8 mouse cellular contexts compared by ENCODE assay signal in the genomic region with DNA sequence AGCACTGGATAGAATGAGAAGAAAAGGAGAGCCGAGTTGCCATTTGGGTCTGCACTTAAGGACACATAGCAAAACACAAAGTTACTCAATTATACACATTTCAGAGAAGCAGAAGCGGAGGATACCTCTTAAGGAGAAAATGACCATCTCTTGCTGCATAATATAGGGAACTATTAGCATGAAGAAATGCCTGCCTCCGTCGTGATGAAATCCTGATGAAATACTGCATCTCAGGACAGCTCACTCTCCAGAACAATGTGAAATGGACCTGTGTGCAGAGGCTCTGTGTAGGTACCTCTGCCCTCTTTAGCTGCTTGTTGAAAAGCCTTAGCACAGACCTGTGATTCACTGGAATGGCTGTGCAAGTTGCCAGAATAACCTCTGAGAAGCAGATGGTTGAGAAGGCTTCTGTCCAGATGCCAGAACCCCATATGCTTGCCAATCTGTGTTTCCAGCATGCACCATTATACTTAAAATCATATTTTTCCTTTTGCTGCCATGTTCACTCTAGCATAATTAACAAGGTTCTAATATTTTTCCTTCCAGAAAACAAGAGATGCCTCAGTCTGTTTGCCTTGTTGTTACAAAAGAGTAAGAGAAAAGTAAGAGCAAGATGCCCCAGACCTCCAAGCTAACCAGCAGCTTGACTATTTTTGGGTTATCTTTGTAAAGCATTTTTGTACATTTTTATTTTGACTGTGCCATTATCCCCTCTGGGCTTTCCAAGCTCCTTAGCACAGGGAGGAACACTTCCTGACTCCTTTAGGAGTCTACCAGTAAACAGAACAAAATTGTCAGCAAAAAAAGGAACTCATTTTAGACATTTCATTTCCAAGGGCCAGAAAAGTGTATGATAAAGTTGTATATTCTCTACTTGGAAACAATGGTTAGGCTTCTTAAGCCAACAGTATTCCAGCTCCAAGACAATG.
DNase-seq lines count a peak whose midpoint lies in the region; ATAC-seq and TF ChIP-seq lines count a peak whose summit lies in the region.
"Had no signal": no experiment of that assay in that cellular context is flagged by ENCODE, and none has a peak within 500 bp of the region (broad histone marks: within the 10 kb centered on the region; RNA-seq: fewer than 3 reads in every experiment).

No protein-coding gene starts in this region.

- no peak overlapping the region for H3K27ac ChIP-seq in forebrain, embryonic 16.5 days (ENCODE audit: low read length)
- peak overlapping the region; percentile 78 for H3K27ac ChIP-seq in left cerebral cortex, adult 2 months

- peaks cover 4% of the 10 kb centered on the region; the same call in 1 of the 2 replicates for H3K4me1 ChIP-seq in forebrain, embryonic 16.5 days (replicated peaks; ENCODE audit: control insufficient read depth, insufficient read depth, low read length)

- H3K9me3 ChIP-seq in forebrain, embryonic 16.5 days (ENCODE audit: control insufficient read depth, low read length): no peaks in the 10 kb centered on the region

- DNase-seq in retina, postnatal 7 days (ENCODE audit: low read depth, low spot score): peak; percentile 4
- no peak for DNase-seq in retina, postnatal 1 day
- DNase-seq in left cerebral cortex, adult 2 months (ENCODE audit: extremely low spot score in 1 of 2, low spot score in 2 of 2): peak; percentile 10 to 61
- DNase-seq in heart, postnatal 36 days: no peak
- DNase-seq in kidney, postnatal 4 days: no peak
- DNase-seq in thymus, postnatal 4 days: no peak
- DNase-seq: lung, postnatal 14 days had no signal

- peak; percentile 84 for ATAC-seq in forebrain, embryonic 16.5 days

- intact Hi-C loops in left cerebral cortex, adult 2 months (cut with DNase I): loop anchor here (2.0 to 5.0 kb wide), 3 partner anchors 77 to 286 kb away; a partner anchor contains a TSS
- intact Hi-C loops in heart, postnatal 36 days (cut with DNase I): no loop called here

- no peak overlapping the region for H3K4me2 ChIP-seq in forebrain, embryonic 16.5 days (ENCODE audit: low read length)

- WGBS in forebrain, embryonic 16.5 days: 74% methylated on average over 4 of the region's 4 CpGs

- no peak overlapping the region for H3K9ac ChIP-seq in forebrain, embryonic 16.5 days (replicated peaks; ENCODE audit: low read depth, low read length)

- TF ChIP-seq CTCF in left cerebral cortex, adult 2 months (IDR thresholded peaks at IDR 0.05): no peak

- H3K4me3 ChIP-seq in forebrain, embryonic 16.5 days (replicated peaks; ENCODE audit: low read length): no peak overlapping the region
- no peak overlapping the region for H3K4me3 ChIP-seq in left cerebral cortex, adult 2 months

- H3K27me3 ChIP-seq in forebrain, embryonic 16.5 days (replicated peaks; ENCODE audit: control insufficient read depth, insufficient read depth, low read length): no peaks in the 10 kb centered on the region

- H3K36me3 ChIP-seq in forebrain, embryonic 16.5 days (ENCODE audit: control insufficient read depth, insufficient read depth): no peaks in the 10 kb centered on the region

Comparison
In these comparisons a context has a peak if more than half of its experiments do, and no peak if none do; other contexts are left out.
1. DNase-seq: peak in retina, postnatal 7 days (single experiment) and left cerebral cortex, adult 2 months (2 of 2); none in retina, postnatal 1 day (single experiment), heart, postnatal 36 days (0 of 2), kidney, postnatal 4 days (0 of 2) and thymus, postnatal 4 days (single experiment).